12 mouse cellular contexts compared by ENCODE assay signal in the genomic region with DNA sequence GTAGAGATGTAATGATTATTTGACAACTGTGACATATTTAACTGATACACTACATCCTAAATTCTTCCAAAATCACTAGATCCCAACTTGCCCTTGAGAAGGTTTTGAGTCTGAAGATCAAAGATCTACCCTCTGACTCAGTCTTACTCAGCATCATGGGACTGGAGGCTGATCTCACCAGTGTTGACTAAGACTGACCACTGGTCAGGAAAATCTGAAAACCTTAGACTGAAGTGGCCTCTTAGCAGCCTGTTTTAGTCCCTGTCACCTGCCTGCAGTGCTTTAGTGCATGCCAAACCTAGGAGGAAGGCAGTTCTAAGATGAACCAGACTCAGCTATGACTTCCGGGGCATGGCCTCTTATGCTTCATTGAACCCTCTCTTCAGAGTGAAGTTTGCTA.
"Had no signal": no experiment of that assay in that cellular context is flagged by ENCODE, and none has a peak within 500 bp of the region (broad histone marks: within the 10 kb centered on the region; RNA-seq: fewer than 3 reads in every experiment).

No protein-coding gene starts in this region.

- H3K27me3 ChIP-seq: midbrain, embryonic 12.5 days; neural tube, embryonic 13.5 days; stomach, embryonic 15.5 days had no signal

- ATAC-seq: midbrain, embryonic 16.5 days had no signal

- H3K9ac ChIP-seq: lung, embryonic 14.5 days; midbrain, embryonic 12.5 days; neural tube, embryonic 13.5 days; stomach, embryonic 15.5 days had no signal

- H3K4me1 ChIP-seq: midbrain, embryonic 12.5 days; neural tube, embryonic 13.5 days; stomach, embryonic 15.5 days had no signal

- H3K9me3 ChIP-seq: neural tube, embryonic 13.5 days; stomach, embryonic 15.5 days had no signal

- H3K36me3 ChIP-seq: midbrain, embryonic 12.5 days; neural tube, embryonic 13.5 days; stomach, embryonic 15.5 days had no signal

- H3K27ac ChIP-seq: midbrain, embryonic 12.5 days; neural tube, embryonic 13.5 days; stomach, embryonic 15.5 days had no signal

- H3K4me2 ChIP-seq: liver, embryonic 11.5 days; lung, embryonic 14.5 days; midbrain, embryonic 12.5 days; neural tube, embryonic 13.5 days; stomach, embryonic 15.5 days had no signal

- DNase-seq: kidney, postnatal 14 days; left cerebral cortex, postnatal 4 days; lung, embryonic 14.5 days; lung, postnatal 10 days; retina, postnatal 1 day; thymus, adult 2 months; thymus, postnatal 25 days had no signal

- H3K4me3 ChIP-seq: midbrain, embryonic 12.5 days; neural tube, embryonic 13.5 days; stomach, embryonic 15.5 days had no signal
